Mouse (Mus musculus): ENCODE data around the gene Psmb5.
A peak's percentile ranks its signal among the peaks of the same experiment; 100 is the strongest.
"Not testable (repeated sequence)": the region's sequence is repeated elsewhere in the genome, so short reads cannot be mapped to it uniquely, and the experiment has no call there.

The Psmb5 gene

GRCm38 (mm10) chr14:54630583-54631239 lies 12.9 kb upstream of the Psmb5 start:
- DNase-seq (ENCODE audit: low read depth, low spot score) = no peak

DNA sequence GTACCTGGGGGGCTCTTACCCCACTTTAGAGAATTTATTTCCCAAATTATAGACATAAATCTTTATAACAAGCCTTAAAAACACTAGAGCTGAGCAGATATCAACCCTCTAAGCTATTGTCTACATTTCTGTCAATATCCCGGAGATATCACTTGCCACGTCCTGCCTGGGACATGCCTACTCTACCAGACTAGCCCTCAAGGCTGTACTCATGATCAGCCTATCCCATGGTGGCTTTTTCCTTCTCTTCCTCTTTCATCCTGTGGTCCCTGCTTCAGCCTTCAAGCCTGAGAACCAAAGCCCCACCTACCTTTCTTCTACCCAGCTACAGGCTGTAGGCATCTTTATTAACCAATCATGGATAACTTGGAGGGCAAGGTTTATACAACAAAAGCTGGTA lies 12.0 kb upstream of the Psmb5 start:
- DNase-seq (ENCODE audit: low read depth, low spot score) = no peak

GRCm38 (mm10) chr14:54628103-54628502 lies 10.3 kb upstream of the Psmb5 start:
- no peak for DNase-seq (ENCODE audit: low read depth, low spot score)

- DNase-seq (ENCODE audit: low read depth, low spot score) = no peak
Observed at GRCm38 (mm10) chr14:54624976-54625375, 7.2 kb upstream of the Psmb5 start.

GRCm38 (mm10) chr14:54623334-54623733 lies 5.5 kb upstream of the Psmb5 start:
- DNase-seq (ENCODE audit: low read depth, low spot score) = no peak

DNA sequence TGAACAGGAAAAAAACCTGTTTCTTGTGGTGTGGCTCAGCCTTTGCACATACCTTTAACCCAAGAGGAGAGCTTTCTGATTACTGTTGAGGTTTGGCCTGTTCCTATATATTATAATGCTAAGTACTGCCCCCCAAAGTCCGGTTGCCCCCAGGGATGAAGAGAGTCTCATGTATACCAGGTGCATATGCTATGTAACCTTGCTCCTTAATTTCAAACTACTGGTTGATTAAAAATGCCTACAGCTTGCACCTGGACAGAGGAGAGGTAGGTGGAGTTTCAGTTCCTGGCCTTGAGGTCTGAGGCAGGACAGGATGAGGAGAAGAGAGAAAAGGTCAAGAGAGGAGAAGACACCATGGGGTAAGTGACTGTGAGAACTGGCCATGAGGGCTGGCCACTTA lies 3.3 kb upstream of the Psmb5 start, which contains the start of gene Psmb11:
Gene Psmb11, plus strand, starts transcription at position 301 of the 400 bp plus-strand sequence.
- no peak for DNase-seq (ENCODE audit: low read depth, low spot score)

DNA sequence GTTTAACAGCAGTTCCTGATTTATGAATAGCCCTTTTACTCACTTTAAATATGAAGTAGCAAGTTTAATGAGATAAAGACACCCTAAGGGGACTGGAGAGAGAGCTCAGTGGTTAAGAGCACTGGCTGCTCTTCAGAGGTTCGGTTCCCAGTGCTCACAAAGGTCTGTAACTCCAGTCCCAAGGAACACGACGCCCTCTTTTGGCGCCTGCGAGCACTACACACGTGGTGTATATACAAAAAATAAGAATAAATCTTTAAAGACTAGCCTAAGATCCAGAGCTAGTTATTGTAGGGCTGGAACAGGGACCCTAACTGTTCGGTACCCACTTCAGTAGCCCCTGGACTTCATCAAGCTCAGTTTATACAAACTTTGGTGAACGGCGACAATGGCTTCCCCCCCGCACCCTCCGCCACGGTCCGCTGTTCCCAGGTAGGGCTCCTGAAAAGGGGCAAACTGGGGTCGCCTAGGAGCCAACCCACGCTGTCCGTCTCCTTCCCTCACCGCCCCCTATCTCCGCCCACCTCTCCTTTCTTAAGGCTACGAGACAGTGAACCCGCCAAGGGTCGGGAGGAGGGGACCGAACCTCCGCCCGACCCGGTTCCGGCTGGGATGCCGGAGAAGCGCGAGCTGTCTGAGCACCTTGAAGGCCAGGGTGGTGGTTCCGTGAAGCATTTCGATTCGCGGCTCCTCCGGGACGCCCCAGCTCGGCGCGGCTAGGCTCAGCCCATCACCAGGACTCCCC lies 498 bp downstream of the Psmb5 start:
- no peak for DNase-seq (ENCODE audit: low read depth, low spot score)

GRCm38 (mm10) chr14:54616226-54616825 lies 1.5 kb downstream of the Psmb5 start:
- no peak for DNase-seq (ENCODE audit: low read depth, low spot score)

DNA sequence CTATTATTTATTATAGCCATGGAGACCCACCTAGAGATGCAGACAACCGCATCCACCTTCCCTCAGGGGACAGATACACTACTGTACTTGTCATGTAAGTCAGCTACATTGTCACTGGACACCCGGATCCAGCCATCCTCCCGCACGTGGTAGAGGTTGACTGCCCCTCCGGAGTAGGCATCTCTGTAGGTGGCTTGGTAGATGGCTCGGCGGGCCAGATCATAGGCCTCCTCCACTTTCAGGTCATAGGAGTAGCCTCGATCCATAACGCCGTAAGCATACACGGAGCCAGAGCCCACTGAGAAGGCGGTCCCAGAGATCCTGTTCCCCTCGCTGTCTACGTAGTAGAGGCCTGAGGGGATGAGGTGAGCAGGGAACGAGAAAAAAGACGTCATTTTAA lies 3.7 kb downstream of the Psmb5 start:
- DNase-seq (ENCODE audit: low read depth, low spot score) = not testable (repeated sequence)

GRCm38 (mm10) chr14:54610648-54611047 lies 7.2 kb downstream of the Psmb5 start:
- DNase-seq (ENCODE audit: low read depth, low spot score) = no peak

- DNase-seq (ENCODE audit: low read depth, low spot score) = no peak
Observed at GRCm38 (mm10) chr14:54609962-54610361, 7.9 kb downstream of the Psmb5 start.

GRCm38 (mm10) chr14:54609245-54609644 lies 8.6 kb downstream of the Psmb5 start:
- no peak for DNase-seq (ENCODE audit: low read depth, low spot score)

GRCm38 (mm10) chr14:54607226-54607625 lies 10.6 kb downstream of the Psmb5 start:
- DNase-seq (ENCODE audit: low read depth, low spot score) = no peak

DNA sequence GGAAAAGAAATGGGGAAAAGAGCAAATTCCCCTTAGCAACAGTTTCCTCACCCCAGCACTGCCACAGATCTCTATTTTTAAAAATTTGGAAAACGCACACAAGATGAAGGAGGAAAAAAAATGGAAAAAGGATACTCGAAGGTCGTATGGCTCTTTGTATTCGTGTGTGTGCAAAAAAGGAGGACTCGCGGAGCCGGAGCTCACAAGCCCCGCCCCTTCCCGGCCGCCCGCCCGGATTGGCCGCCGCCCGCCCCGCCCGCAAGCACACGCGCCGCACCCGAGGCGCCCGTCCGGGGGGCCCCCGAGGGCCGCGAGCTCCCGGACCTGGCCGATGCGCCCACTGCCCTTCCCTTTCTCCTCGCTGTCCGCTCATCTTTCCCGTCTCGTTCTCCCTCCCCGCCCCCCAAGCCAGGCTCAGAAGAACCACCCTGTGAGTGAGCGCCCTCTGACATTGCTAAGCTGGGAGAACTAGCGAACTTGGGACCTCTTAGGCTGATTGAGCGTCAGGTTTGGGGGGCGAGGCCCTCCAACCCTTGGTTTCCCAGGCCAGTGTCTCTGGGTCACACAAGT lies 12.0 kb downstream of the Psmb5 start, which contains the start of gene 4931414P19Rik:
Gene 4931414P19Rik, minus strand, starts transcription at position 242 of the 570 bp plus-strand sequence.
- no peak for DNase-seq (ENCODE audit: low read depth, low spot score)

- no peak for DNase-seq (ENCODE audit: low read depth, low spot score)
Observed at GRCm38 (mm10) chr14:54603686-54604085, 14.1 kb downstream of the Psmb5 start.

DNA sequence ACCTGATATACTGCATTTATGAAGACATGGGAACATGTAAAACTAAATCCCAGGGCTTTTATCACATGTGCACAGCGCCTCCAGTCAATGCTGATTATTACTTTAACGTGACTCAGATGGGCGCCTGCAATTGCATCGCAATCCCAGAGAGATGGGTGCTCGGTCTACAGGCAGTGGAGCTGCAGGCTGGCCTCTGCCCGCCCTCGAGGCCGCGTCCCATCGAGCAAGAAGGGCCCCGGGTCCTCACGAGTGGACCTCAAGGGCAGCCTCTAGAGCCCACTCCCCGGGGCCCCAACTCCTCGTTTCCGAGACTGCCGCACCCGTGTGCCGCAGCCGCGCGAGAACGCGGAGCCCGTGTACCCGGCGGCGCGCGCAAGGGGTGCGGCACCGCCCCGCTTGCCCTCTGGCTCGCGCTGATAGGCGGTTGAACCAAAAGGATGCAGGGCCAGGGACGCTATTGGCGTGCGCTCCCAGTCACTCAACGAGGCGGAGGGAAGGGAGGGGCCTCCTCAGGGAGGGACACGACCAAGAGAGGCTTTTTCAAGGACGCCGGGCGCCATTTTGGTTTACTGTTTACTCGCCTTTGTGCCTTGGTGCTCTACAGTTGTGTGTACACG lies 14.7 kb downstream of the Psmb5 start:
- DNase-seq (ENCODE audit: low read depth, low spot score) = peak; percentile 96

DNA sequence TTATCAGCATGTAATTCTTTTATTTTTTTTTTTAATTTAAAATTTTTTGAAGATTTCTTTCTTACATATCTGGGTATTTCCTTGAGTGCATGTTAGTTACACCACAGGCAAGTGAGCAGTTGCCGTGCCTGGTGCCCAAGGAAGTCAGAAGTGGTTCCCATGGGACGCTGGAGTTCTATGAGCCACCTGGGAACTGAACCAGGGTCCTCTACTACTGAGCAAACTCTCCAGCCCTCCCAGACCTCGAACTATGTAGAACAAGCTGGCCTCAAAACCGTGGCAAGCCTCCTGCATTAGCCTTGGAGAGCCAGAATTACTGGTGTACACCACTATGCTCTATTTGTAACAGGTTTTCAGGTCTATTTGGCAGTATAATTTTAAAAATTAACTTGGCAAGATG lies 15.2 kb downstream of the Psmb5 start:
- no peak for DNase-seq (ENCODE audit: low read depth, low spot score)

GRCm38 (mm10) chr14:54601601-54602000 lies 16.2 kb downstream of the Psmb5 start:
- no peak for DNase-seq (ENCODE audit: low read depth, low spot score)

DNA sequence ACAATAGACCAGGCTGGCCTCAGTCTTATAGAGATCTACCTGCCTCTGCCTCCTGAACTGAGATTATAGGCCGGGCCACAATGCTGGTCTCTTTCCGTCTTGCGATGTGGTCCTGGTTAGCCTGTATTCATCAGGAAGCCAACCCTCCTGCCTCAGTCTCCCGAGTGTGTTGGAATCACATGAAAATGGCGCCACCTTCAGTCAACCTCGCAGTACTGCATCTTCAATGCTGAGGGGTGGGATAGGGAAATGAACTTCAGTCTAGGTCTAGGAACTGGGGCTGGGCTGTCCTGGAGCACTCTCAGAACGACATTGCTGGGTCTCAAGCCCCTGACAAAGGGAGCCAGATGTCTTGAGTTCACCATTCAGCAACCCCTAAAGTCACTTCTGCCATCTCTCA lies 20.7 kb downstream of the Psmb5 start:
- no peak for DNase-seq (ENCODE audit: low read depth, low spot score)

DNA sequence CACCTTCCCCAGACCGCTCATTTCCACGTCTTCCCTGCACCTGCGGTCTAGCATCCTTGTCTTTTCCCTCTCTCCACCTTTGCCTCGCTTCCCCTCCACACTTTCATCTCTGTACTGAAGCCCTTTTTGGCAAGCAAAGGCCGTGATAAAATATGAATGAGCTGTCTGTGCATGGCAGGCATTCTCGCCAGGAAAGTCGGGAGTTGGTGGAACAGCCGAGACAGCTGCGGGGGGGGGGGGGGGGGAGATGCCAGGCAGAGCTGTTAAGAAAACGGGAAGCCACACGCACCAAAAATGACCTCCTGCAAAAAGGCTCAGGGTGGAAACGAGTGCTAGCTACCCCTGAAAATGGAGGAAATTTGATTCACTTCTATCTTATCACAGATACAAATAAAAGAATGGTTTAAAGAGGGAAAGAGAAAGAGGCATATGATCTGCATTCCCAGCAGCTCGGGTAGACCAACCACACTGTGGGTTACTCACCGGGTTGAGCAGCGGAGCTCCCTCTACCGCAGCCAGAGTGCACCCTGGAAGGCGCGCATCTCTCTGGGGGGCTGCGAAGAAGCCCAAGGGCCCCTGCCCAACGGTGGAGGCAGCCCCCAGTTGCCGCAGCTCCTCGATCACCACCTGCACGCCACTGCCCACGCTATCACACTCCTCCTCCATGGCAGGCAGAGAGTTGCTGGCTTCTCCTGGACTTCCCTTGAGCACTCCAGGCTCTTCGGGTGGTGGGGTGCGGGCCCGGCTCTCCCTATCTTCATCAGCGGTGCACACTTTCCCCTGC lies 23.0 kb downstream of the Psmb5 start:
- no peak for DNase-seq (ENCODE audit: low read depth, low spot score)

- no peak for DNase-seq (ENCODE audit: low read depth, low spot score)
Observed at GRCm38 (mm10) chr14:54594055-54594454, 23.8 kb downstream of the Psmb5 start.
